Mouse (Mus musculus) cortical plate, adult 2 months (tissue): ENCODE data around the gene Dnah7c. TPM values are rescaled to one million over a fixed set of nuclear protein-coding genes. Genes with fewer than 3 reads are reported as not detected.
"Not testable (repeated sequence)": the region's sequence is repeated elsewhere in the genome, so short reads cannot be mapped to it uniquely, and the experiment has no call there.

Source experiments
- H3K27ac ChIP-seq: fragments of 200-500 bp; 2 replicates; pipeline ENCODE4 v1.5.1; 2012; ENCODE audit warnings: low read length, control low read depth, inconsistent platforms; ENCODE audit not compliant: insufficient read depth
- H3K4me1 ChIP-seq: fragments of 200-500 bp; 2 replicates; pipeline ENCODE4 v1.6.1; 2011; ENCODE audit warnings: low read length; ENCODE audit not compliant: control insufficient read depth, insufficient read depth
- H3K4me3 ChIP-seq: fragments of 200-500 bp; 2 replicates; pipeline ENCODE4 v1.5.1; 2011; ENCODE audit warnings: mild to moderate bottlenecking, low read length, control low read depth; ENCODE audit not compliant: insufficient read depth
- CTCF ChIP-seq: fragments of 200-500 bp; IDR thresholded peaks from 2 replicates; pipeline ENCODE4 v1.5.1; 2011; ENCODE audit warnings: mild to moderate bottlenecking, control low read depth, low read length; ENCODE audit not compliant: insufficient read depth; ENCODE audit errors: extremely low read depth
- POLR2A ChIP-seq: fragments of 200-500 bp; IDR thresholded peaks from 2 replicates; pipeline ENCODE4 v1.6.1; 2011; ENCODE audit warnings: mild to moderate bottlenecking, low read length, control low read depth; ENCODE audit not compliant: insufficient read depth; ENCODE audit errors: extremely low read depth
- polyA plus RNA-seq: library from polyadenylated mRNA; depleted of rRNA; stranded (reverse); fragments of >200 nt; gene quantifications from 2 replicates; pipeline ENCODE4 v1.2.3, GENCODE M21; 2012

Dnah7c gene
- polyA plus RNA-seq, 1 experiment, result 0.44 TPM

- Histone ChIP-seq H3K4me1 (no peaks in the 10 kb centered on the region), H3K4me3 (no peak overlapping the region), H3K27ac (no peak overlapping the region)
- TF ChIP-seq CTCF, result no peak
- no peak for TF ChIP-seq POLR2A
Observed at GRCm38 (mm10) chr1:46544812-46545421, 119.5 kb downstream of the Dnah7c start.

- Histone ChIP-seq H3K27ac (no peak overlapping the region), H3K4me3 (no peak overlapping the region), H3K4me1 (no peaks in the 10 kb centered on the region)
- TF ChIP-seq POLR2A (no peak), CTCF (no peak)
Observed at GRCm38 (mm10) chr1:46580385-46580784, 155.0 kb downstream of the Dnah7c start.

- not testable (repeated sequence) for H3K4me1 ChIP-seq, H3K27ac ChIP-seq, H3K4me3 ChIP-seq
Observed at GRCm38 (mm10) chr1:46593826-46594225, 168.4 kb downstream of the Dnah7c start.

- H3K27ac ChIP-seq, H3K4me3 ChIP-seq, H3K4me1 ChIP-seq: not testable (repeated sequence)
Observed at GRCm38 (mm10) chr1:46596343-46596742, 171.0 kb downstream of the Dnah7c start.

GRCm38 (mm10) chr1:46620331-46620730 lies 194.9 kb downstream of the Dnah7c start:
- Histone ChIP-seq H3K27ac (no peak overlapping the region), H3K4me1 (no peaks in the 10 kb centered on the region), H3K4me3 (no peak overlapping the region)
- TF ChIP-seq CTCF, result no peak
- TF ChIP-seq POLR2A, result no peak

- H3K27ac ChIP-seq, H3K4me1 ChIP-seq, H3K4me3 ChIP-seq: not testable (repeated sequence)
Observed at GRCm38 (mm10) chr1:46625914-46626313, 200.5 kb downstream of the Dnah7c start.

- not testable (repeated sequence) for H3K4me3 ChIP-seq, H3K27ac ChIP-seq, H3K4me1 ChIP-seq
Observed at GRCm38 (mm10) chr1:46649821-46650220, 224.4 kb downstream of the Dnah7c start.

GRCm38 (mm10) chr1:46652721-46653120 lies 227.3 kb downstream of the Dnah7c start:
- H3K4me1 ChIP-seq, H3K4me3 ChIP-seq: not testable (repeated sequence)

GRCm38 (mm10) chr1:46724810-46725209 lies 299.4 kb downstream of the Dnah7c start:
- not testable (repeated sequence) for H3K27ac ChIP-seq, H3K4me1 ChIP-seq, H3K4me3 ChIP-seq

More at GRCm38 (mm10) chr1:46652721-46653120, 227.3 kb downstream of the Dnah7c start:
- H3K27ac ChIP-seq, result not testable (repeated sequence)

- H3K4me3 ChIP-seq, result no peak overlapping the region
- no peak for TF ChIP-seq POLR2A
- no peak overlapping the region for H3K27ac ChIP-seq
- H3K4me1 ChIP-seq, result no peaks in the 10 kb centered on the region
Observed at GRCm38 (mm10) chr1:46725266-46725665, 299.9 kb downstream of the Dnah7c start.

GRCm38 (mm10) chr1:46725719-46726118 lies 300.3 kb downstream of the Dnah7c start:
- H3K4me1 ChIP-seq, H3K4me3 ChIP-seq, H3K27ac ChIP-seq: not testable (repeated sequence)

GRCm38 (mm10) chr1:46729731-46730130 lies 304.3 kb downstream of the Dnah7c start:
- H3K4me1 ChIP-seq, H3K4me3 ChIP-seq, H3K27ac ChIP-seq: not testable (repeated sequence)

- not testable (repeated sequence) for H3K4me3 ChIP-seq, H3K27ac ChIP-seq, H3K4me1 ChIP-seq
Observed at GRCm38 (mm10) chr1:46733405-46734106, 308.2 kb downstream of the Dnah7c start.

- H3K4me3 ChIP-seq, H3K27ac ChIP-seq, H3K4me1 ChIP-seq: not testable (repeated sequence)
Observed at GRCm38 (mm10) chr1:46734455-46734854, 309.1 kb downstream of the Dnah7c start.

GRCm38 (mm10) chr1:46764600-46764999 lies 339.2 kb downstream of the Dnah7c start:
- H3K4me3 ChIP-seq, H3K27ac ChIP-seq, H3K4me1 ChIP-seq: not testable (repeated sequence)

GRCm38 (mm10) chr1:46769318-46769717 lies 343.9 kb downstream of the Dnah7c start:
- not testable (repeated sequence) for H3K27ac ChIP-seq, H3K4me3 ChIP-seq, H3K4me1 ChIP-seq
